Mouse (Mus musculus) 3134 (cell line): ENCODE measurements around the gene C2cd4b.

Experiments used
- DNase-seq: peaks from one replicate; pipeline ENCODE4 v3.0.0-alpha.2; 2011; ENCODE audit warnings: low spot score; ENCODE audit not compliant: insufficient read length; ENCODE audit errors: extremely low read depth

Gene C2cd4b

DNA sequence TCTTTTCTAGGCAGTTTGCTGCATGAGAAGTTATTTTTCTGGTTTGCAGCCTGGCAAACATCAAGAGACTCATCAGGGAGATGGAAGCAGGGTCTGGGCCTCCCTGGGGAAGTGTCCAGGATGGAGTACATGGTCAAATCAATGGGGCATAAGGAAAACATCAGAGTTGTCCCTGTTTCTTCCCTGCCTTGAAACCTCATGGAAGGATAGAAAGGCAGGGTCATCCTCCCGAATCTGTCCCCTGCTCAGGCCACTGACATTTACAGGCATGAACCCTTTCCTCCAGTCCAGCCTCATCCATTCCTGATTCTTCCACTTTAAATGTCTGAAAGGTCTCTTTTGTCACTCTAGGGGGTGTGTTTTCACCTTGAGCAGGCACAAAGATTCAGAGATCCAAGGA lies 10.2 kb downstream of the C2cd4b start:
- DNase-seq: no peak

DNA sequence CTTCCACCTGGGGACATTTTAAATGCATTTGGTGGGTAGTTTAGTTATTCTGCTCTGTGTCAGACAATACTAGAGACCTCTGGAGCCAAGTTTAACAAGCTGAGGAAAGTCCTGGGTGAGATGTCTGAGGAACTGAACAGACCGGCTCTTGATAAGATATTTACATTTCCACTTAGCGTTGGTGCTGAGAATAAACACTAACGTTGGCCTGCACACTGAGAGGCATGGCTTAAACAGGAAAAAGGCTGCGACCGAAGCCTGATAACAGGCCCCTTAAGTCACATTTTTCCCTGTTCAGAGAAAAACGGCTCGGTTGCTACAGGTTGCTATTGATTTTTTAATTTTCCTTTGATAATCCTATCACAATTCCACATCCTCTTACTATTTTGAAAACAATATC lies 12.1 kb downstream of the C2cd4b start:
- no peak for DNase-seq

DNA sequence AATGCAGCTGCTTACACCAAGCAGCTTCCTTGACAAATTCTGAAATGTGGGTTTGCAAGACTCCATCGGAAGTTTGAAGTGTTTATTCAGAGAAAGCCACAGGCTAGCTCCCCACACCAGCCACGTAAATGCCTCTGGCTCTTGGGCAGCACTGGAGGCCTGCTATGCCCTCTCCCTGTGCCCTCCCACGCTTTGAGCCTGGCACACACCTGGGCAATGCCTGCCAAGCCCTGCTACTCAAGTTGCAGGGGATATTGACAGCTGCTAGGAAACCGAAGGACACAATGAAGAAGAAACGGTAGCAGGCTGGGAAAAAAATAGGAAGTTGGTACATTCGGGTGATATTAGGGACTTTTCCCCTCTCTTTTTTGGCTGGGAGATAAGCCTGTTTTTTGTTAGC lies 15.0 kb downstream of the C2cd4b start:
- no peak for DNase-seq

DNA sequence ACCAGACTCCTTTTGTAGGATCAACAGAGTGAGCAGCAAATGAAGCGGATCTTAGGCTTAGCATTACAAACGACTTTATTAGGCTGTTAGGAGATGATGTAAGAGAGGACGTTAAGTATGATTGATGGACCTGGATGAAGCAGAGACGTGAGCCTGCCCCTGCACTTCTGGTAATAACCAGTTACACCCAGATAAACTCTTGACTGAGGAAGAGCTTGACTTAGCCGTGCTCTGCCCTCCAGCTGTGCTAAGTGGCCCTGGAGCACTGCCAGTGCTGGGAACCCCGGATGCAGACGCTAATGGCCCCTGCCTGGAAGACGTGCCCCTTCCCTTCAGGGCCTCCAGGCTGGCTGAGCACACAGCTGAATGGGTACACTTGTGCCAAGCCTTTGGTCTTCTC lies 19.3 kb downstream of the C2cd4b start:
- no peak for DNase-seq

DNA sequence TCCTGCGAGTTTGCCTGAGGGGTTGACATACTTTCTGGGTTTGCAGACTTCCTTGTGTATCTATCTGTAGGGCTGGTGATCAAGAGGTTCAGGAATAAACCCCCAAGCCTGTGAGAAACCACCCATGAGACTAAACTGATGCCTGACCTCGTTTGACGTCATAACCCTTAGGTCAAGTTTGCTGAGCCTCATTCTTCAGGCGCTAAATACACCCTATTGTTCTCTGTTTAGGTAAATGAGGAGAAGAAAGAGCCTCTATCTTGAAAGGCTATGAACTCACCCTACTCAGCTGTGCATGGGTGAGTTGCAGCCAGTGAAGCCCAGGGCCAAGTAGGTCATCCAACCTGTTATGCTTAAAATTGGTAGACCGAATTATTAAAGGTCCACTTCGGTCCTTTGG lies 23.5 kb downstream of the C2cd4b start:
- DNase-seq: no peak

- DNase-seq: no peak
Measured at GRCm38 (mm10) chr9:67783464-67783863, 24.2 kb downstream of the C2cd4b start.

DNA sequence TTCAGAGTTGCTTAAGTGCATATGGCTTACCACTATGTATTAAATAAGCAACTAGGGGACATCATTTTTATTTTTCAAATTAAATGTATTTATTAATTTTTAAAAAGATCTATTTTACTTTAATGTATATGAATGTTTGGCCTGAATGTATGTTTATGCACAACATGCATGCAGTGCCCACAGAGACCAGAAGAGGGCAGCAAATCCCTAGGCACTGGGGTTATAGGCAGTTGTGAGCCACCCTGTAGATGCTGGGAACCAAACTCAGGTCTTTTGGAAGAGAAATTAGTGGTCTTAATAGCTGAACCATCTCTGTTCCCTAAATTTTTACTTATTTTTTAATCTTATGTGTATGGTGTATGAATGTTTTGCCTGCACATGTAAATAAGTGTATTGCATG lies 24.7 kb downstream of the C2cd4b start:
- no peak for DNase-seq

GRCm38 (mm10) chr9:67786311-67786710 lies 27.1 kb downstream of the C2cd4b start:
- DNase-seq: no peak

DNA sequence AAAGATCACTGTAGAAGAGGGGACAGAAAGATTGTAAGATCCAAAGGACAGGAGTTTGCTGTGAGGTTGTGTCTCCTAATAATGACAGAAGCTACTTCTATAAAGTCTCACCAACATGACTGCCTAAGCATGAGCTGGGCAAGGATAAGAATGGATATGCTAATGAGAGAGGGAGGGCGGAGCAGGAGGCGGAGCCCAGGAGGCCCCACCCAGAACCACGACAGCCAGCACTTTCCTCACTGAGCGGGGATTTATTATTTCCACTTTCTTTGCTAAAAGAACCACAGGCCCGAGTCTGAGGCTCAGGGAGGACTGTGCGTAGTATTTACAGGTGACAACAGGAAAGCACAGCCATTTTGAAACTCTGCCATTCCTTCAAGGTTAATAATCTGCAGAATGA lies 28.4 kb downstream of the C2cd4b start:
- no peak for DNase-seq

DNA sequence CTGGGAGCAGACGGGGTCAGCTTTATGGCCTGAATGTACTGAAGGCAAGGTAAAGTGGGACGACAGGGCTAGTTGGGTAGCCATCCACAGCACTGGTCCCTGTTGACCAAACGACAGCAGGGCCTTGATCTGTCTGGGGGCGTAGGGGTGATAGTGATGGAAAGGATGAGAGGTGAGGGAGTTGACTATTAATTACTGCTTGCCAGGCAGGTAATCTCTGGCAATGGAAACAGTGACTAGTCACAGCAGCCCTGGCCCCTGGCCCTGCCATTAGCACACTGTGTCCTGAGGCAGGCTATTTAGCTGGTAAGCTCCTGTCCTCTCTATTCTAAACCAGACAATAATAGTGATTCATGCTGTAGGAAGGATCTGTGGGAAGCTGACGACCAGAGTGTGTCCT lies 33.2 kb downstream of the C2cd4b start:
- DNase-seq: no peak

GRCm38 (mm10) chr9:67793501-67793900 lies 34.3 kb downstream of the C2cd4b start:
- DNase-seq: no peak

DNA sequence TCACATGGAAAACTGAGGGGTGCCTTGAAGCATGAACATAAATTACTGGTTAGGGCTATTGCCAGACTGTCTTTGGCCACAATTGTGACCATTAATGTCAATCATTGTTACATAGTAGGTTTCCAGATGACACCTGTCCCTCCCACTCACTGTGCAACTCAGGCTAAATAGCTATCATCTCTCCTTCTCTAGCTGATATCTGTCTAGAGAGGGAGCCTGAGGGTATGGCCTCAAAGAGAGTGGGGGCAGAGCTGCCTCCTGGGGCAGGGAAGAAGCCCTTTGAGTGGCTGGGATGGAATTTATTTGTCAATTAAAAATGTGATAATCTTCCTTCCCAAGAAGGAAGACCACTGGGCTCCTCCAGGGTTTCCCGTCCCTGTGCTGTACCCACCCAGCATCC lies 35.0 kb downstream of the C2cd4b start:
- no peak for DNase-seq

DNA sequence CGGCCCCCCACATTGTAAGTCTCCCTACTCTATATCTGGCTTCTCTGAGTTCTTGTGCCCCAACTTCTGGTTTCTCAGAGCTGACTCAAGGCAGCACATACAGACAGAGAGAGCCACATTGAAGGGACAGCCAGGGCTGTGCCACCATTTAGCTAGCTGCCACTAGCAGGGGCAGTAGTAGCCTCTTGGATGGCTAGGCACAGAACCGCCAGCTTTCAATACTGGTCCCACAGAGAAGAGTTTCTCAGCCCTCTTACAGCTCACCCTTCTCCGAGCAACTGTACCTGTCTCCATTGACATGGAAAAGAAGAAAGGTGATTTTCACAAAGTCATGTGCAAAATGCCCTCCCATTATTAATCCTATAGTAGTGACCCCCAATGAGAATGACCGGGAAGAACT lies 35.4 kb downstream of the C2cd4b start:
- DNase-seq: no peak

DNA sequence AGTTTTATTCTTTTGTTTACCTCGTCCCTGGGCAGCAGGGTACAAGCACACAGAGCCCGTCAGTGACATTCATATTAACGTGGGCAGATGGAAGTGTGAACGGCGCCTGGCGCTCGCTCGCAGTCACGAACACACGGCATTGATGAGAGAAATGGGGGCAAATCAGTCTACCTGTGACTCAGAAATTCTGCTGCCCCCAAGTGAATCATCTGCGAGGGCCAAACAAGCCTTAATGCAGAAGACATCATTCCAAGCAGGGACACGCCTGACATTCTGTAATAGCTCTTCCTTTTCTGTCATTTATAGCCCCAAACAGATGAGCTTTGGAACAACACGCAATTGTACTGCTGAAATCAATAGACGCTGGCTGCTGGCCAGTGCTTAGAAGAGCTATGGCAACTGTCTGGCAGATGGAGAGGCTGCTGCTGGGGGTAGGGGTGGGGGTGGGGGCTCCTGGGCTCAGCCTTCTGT lies 36.0 kb downstream of the C2cd4b start:
- DNase-seq: no peak

DNA sequence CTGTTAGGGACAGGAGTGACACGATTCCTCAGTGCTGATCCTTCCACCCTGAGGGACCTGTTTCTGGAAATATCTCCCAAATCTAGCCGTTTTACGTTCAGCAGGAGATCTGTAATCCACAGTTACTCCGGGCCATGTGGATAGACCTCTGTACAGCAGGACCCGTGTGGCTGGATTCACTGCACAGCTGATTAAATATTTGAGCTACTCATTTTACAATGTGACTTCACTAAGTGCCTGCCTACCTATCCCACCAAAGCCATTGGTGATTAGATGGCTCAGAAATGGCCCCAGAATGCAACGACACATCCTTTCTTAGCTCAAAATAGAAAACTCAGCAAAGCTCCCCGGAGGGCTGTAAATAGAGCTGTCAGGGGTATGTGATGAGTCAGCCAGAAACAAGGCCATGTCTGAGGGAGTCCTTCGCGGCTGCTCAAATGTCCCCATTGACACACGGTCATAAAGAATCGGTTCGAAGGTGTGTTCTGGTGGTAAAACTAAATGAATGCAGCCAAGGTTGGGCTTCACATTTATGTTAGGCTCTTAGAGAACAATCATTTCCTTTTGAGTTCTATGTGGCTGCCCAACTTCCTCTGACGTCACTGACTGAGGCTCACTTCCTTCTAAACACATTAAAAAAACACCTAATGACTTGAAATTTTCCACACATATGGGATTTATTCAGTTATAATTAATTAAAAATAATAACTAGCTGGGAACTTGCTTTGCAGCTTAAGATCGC lies 40.0 kb downstream of the C2cd4b start:
- peak; percentile 24 for DNase-seq

DNA sequence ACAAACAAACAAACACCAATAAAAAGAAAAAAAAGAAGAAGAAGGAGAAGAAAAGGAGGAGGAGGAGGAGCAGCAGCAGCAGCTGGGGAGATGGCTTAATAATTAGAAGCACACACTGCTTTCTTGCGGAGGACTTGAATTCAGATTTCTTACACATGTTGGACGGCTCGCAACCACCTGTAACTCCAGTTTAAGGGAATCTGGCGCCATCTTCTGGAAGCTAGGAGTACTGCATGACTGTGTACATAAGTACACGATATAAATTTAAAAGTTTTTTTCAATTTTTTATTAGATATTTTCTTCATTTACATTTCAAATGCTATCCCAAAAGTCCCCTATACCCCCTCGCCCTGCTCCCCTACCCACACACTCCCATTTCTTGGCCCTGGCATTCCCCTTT lies 43.0 kb downstream of the C2cd4b start:
- no peak for DNase-seq

DNA sequence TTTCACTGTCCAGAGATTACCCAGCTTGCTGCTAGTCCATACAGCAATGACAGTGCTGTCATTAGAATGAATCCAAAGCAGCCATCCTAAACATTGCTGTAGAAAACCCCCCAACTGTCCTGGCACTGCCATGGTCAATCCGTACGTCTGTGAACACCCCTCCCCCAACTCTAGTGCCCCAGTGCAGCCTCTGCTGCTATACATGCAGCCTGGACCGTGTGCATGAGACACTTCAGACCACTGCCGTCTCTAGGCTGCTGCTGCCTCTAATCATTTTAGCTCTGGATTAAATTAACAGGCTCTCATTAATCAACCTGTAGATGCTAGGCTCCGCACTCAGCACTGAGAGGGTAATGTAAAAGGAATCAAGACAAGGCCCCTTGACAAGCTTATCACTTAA lies 47.8 kb downstream of the C2cd4b start:
- no peak for DNase-seq

- DNase-seq: no peak
Measured at GRCm38 (mm10) chr9:67810527-67810926, 51.3 kb downstream of the C2cd4b start.
